ENCODE assay signal across 31 mouse cellular contexts in genomic region chr19:31489606-31490005, GRCm38 (mm10).
"Had no signal": no experiment of that assay in that cellular context is flagged by ENCODE, and none has a peak within 500 bp of the region (broad histone marks: within the 10 kb centered on the region; RNA-seq: fewer than 3 reads in every experiment).

No protein-coding gene starts in this region.

- H3K9me3 ChIP-seq: limb, embryonic 10.5 days; limb, embryonic 12.5 days; limb, embryonic 13.5 days; limb, embryonic 15.5 days; liver, embryonic 12.5 days; liver, embryonic 13.5 days; liver, embryonic 15.5 days; lung, embryonic 15.5 days; megakaryocyte, embryonic 14.5 days; midbrain, embryonic 10.5 days; midbrain, embryonic 12.5 days; midbrain, embryonic 13.5 days; midbrain, embryonic 15.5 days; neural tube, embryonic 12.5 days had no signal

- H3K9ac ChIP-seq: limb, embryonic 12.5 days; limb, embryonic 13.5 days; limb, embryonic 15.5 days; liver, embryonic 12.5 days; liver, embryonic 13.5 days; liver, embryonic 14.5 days; liver, embryonic 15.5 days; liver, postnatal 0 days; lung, embryonic 14.5 days; lung, embryonic 15.5 days; midbrain, embryonic 12.5 days; midbrain, embryonic 13.5 days; midbrain, embryonic 15.5 days; neural tube, embryonic 12.5 days had no signal

- H3K27ac ChIP-seq: limb, embryonic 10.5 days; limb, embryonic 12.5 days; limb, embryonic 13.5 days; limb, embryonic 15.5 days; liver, embryonic 12.5 days; liver, embryonic 13.5 days; liver, embryonic 14.5 days; liver, embryonic 15.5 days; lung, embryonic 15.5 days; macrophage; midbrain, embryonic 10.5 days; midbrain, embryonic 12.5 days; midbrain, embryonic 13.5 days; midbrain, embryonic 15.5 days; neural tube, embryonic 12.5 days had no signal

- H3K4me3 ChIP-seq: limb, embryonic 10.5 days; limb, embryonic 12.5 days; limb, embryonic 13.5 days; limb, embryonic 15.5 days; liver, embryonic 12.5 days; liver, embryonic 13.5 days; liver, embryonic 15.5 days; lung, embryonic 15.5 days; megakaryocyte, embryonic 14.5 days; midbrain, embryonic 10.5 days; midbrain, embryonic 12.5 days; midbrain, embryonic 13.5 days; midbrain, embryonic 15.5 days; myocyte; neural tube, embryonic 12.5 days had no signal

- H3K4me1 ChIP-seq: limb, embryonic 10.5 days; limb, embryonic 12.5 days; limb, embryonic 13.5 days; limb, embryonic 15.5 days; liver, embryonic 12.5 days; liver, embryonic 13.5 days; liver, embryonic 15.5 days; lung, embryonic 15.5 days; megakaryocyte, embryonic 14.5 days; midbrain, embryonic 10.5 days; midbrain, embryonic 12.5 days; midbrain, embryonic 13.5 days; midbrain, embryonic 15.5 days; neural tube, embryonic 12.5 days had no signal

- H3K27me3 ChIP-seq: limb, embryonic 12.5 days; limb, embryonic 13.5 days; limb, embryonic 15.5 days; liver, embryonic 12.5 days; liver, embryonic 13.5 days; liver, embryonic 15.5 days; lung, embryonic 15.5 days; megakaryocyte, embryonic 14.5 days; midbrain, embryonic 12.5 days; midbrain, embryonic 13.5 days; midbrain, embryonic 15.5 days; neural tube, embryonic 12.5 days had no signal

- ATAC-seq: liver, embryonic 12.5 days; liver, postnatal 0 days; lung, postnatal 0 days; midbrain, embryonic 13.5 days; midbrain, embryonic 15.5 days had no signal

- DNase-seq: left cerebral cortex, postnatal 4 days; liver; liver, embryonic 13.5 days; liver, postnatal 0 days; lung, adult 18-20 months; lung, adult 2 months; lung, embryonic 14.5 days; lung, postnatal 10 days; lung, postnatal 14 days; lung, postnatal 36 days; lung, postnatal 4 days; midbrain, embryonic 14.5 days had no signal

- H3K4me2 ChIP-seq: limb, embryonic 12.5 days; limb, embryonic 13.5 days; limb, embryonic 15.5 days; liver, embryonic 11.5 days; liver, embryonic 12.5 days; liver, embryonic 13.5 days; liver, embryonic 15.5 days; lung, embryonic 14.5 days; lung, embryonic 15.5 days; midbrain, embryonic 11.5 days; midbrain, embryonic 12.5 days; midbrain, embryonic 13.5 days; midbrain, embryonic 15.5 days; neural tube, embryonic 12.5 days had no signal

- H3K36me3 ChIP-seq: limb, embryonic 10.5 days; limb, embryonic 12.5 days; limb, embryonic 13.5 days; limb, embryonic 15.5 days; liver, embryonic 12.5 days; liver, embryonic 13.5 days; liver, embryonic 15.5 days; lung, embryonic 15.5 days; midbrain, embryonic 10.5 days; midbrain, embryonic 12.5 days; midbrain, embryonic 13.5 days; midbrain, embryonic 15.5 days; neural tube, embryonic 12.5 days had no signal
